Mouse (Mus musculus) liver, embryonic 11.5 days (tissue): ENCODE data around the gene Pafah1b3. TPM values are rescaled to one million over a fixed set of nuclear protein-coding genes. Genes with fewer than 3 reads are reported as not detected.

Experiments used
- ATAC-seq: fragments of 200-750 bp; cut with Nextera tagmentation; replicated peaks from 2 replicates; pipeline ENCODE4 v1.8.0; 2017; ENCODE audit warnings: moderate number of reproducible peaks, mild to moderate bottlenecking, moderate TSS enrichment, moderate library complexity; ENCODE audit not compliant: low FRiP score
- DNase-seq: peaks from one replicate; pipeline ENCODE4 v3.0.0-alpha.2; 2017; ENCODE audit warnings: low spot score
- H3K27ac ChIP-seq: fragments of 300-500 bp; sonication (generic); 2 replicates; pipeline ENCODE4 v1.5.1; 2014; ENCODE audit warnings: mild to moderate bottlenecking, low read depth, low read length, control low read depth
- H3K27me3 ChIP-seq: fragments of 300-500 bp; sonication (generic); replicated peaks from 2 replicates; pipeline ENCODE4 v1.6.1; 2014; ENCODE audit warnings: low read length, mixed read lengths; ENCODE audit not compliant: control insufficient read depth, insufficient read depth
- H3K36me3 ChIP-seq: fragments of 300-500 bp; sonication (generic); 2 replicates; pipeline ENCODE4 v1.6.1; 2014; ENCODE audit warnings: mild to moderate bottlenecking, low read length, moderate library complexity, mixed read lengths; ENCODE audit not compliant: control insufficient read depth, insufficient read depth
- H3K4me1 ChIP-seq: fragments of 300-500 bp; sonication (generic); replicated peaks from 2 replicates; pipeline ENCODE4 v1.6.1; 2014; ENCODE audit warnings: low read length, mixed read lengths; ENCODE audit not compliant: control insufficient read depth, insufficient read depth
- H3K4me2 ChIP-seq: fragments of 300-500 bp; sonication (generic); 2 replicates; pipeline ENCODE4 v1.6.1; 2014; ENCODE audit warnings: mild to moderate bottlenecking, control low read depth, moderate library complexity
- H3K4me3 ChIP-seq: fragments of 300-500 bp; sonication (generic); 2 replicates; pipeline ENCODE4 v1.5.1; 2014; ENCODE audit warnings: low read depth, low read length, control low read depth
- H3K9ac ChIP-seq: fragments of 300-500 bp; sonication (generic); 2 replicates; pipeline ENCODE4 v1.6.1; 2014; ENCODE audit warnings: low read depth, low read length, control low read depth
- H3K9me3 ChIP-seq: fragments of 300-500 bp; sonication (generic); 2 replicates; pipeline ENCODE4 v1.6.1; 2016; ENCODE audit warnings: low read length, inconsistent platforms, mixed read lengths; ENCODE audit not compliant: control insufficient read depth
- WGBS: fragments of 180-500 bp; shearing (Covaris S2); extraction: QIAGEN DNeasy Blood & Tissue Kit; methylation state at CpG from one replicate; pipeline ENCODE4 v1.1.7; 2014; 5-methylcytosine and 5-hydroxymethylcytosine counted together
- polyA plus RNA-seq: library from polyadenylated mRNA; unstranded; fragments of >200 nt; fragmentation: Nextera tagmentation; extraction: Ambion mirVana; gene quantifications from 2 replicates; pipeline ENCODE4 v1.2.1, GENCODE M21; 2014

The Pafah1b3 gene
- polyA plus RNA-seq, 1 experiment from 2014 or later = 106 TPM

DNA sequence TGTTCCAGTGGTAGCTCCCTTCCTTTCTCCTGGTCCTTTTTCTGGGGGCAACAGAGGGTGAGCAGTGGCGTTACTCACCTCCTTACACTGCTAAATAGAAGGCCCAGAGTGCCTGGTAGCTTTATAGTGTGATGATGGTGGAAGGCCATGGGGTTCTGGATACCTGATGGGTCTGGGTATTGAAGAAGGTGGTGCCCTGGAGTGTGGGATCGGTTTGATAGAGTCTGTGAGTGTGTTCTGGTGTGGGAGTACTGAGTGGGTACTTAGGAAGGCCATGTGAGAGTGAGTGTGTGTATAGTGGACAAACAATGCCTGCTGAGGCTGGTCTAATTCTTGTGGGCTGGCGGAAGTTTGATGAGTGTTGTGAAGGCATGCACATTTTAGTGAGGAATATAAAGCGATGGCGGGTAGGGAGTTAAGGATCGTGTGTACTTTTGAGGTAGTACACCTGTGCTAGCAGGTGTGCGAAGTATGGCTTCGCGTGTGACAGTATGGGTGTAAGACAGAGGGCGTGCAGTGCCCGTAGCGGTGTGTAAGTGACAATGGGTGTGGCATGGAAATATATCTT lies 16.5 kb downstream of the Pafah1b3 start:
- Histone ChIP-seq H3K27ac (peak overlapping the region; percentile 95), H3K9ac (peak overlapping the region; percentile 72), H3K4me2 (peak overlapping the region; percentile 87), H3K9me3 (no peaks in the 10 kb centered on the region), H3K4me3 (peak overlapping the region; percentile 62), H3K27me3 (no peaks in the 10 kb centered on the region), H3K4me1 (peaks cover 52% of the 10 kb centered on the region), H3K36me3 (peaks cover 17% of the 10 kb centered on the region)
- WGBS = 23% methylated on average over 12 of the region's 12 CpGs
- no peak for DNase-seq
- ATAC-seq = peak; percentile 25

DNA sequence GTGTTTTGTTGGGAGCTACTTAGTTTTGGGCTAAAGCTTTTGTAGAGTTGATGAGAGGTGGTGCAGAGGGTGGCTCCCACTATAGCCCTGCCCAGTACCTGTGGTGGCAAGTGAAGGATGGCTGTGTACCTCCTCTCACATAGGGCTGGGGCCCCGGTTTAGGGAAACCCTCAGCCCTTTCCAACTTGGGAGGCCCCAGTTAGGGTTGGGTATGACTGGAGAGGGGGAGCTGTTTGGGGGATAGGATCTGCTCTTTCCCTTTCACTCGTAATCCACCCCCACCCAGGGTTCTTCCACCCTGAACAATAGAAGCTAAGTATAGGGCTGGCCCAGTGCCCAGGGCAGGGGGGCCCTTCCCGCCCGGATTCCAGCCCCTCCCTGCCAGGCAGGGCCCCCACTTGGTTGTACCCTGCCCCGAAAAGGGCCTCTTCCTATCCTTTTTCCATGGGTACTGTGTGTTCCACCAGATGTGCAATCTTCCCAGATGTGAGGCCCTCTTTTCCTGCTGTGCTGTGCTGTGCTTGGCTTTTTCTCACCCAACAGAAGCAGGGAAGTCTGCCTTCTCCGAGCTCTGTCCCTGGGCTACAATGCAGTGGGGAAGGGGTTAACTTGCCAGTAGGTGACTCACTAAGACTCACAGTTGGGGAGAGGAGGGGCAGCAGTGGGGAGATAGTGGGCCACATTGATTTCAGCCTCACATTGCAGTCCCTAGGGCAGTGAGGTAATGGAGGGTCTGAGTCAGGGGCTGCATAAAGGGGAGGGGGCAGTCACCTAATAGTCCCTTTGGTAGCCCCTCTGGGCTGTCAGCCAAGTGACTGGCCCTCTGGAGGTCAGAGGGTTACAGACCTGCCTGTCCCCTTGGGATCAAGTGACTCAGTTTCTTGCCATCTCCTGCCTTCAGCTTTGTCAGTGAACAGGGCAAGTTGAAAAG lies 17.7 kb downstream of the Pafah1b3 start:
- 6% methylated on average over 6 of the region's 6 CpGs for WGBS
- Histone ChIP-seq H3K27ac (peak overlapping the region; percentile 95), H3K9ac (peak overlapping the region; percentile 72), H3K9me3 (no peaks in the 10 kb centered on the region), H3K27me3 (no peaks in the 10 kb centered on the region), H3K4me3 (peak overlapping the region; percentile 62), H3K36me3 (peaks cover 8% of the 10 kb centered on the region), H3K4me1 (peaks cover 62% of the 10 kb centered on the region), H3K4me2 (peak overlapping the region; percentile 87)
- no peak; the same call in 1 of the 2 replicates for ATAC-seq
- DNase-seq = no peak

DNA sequence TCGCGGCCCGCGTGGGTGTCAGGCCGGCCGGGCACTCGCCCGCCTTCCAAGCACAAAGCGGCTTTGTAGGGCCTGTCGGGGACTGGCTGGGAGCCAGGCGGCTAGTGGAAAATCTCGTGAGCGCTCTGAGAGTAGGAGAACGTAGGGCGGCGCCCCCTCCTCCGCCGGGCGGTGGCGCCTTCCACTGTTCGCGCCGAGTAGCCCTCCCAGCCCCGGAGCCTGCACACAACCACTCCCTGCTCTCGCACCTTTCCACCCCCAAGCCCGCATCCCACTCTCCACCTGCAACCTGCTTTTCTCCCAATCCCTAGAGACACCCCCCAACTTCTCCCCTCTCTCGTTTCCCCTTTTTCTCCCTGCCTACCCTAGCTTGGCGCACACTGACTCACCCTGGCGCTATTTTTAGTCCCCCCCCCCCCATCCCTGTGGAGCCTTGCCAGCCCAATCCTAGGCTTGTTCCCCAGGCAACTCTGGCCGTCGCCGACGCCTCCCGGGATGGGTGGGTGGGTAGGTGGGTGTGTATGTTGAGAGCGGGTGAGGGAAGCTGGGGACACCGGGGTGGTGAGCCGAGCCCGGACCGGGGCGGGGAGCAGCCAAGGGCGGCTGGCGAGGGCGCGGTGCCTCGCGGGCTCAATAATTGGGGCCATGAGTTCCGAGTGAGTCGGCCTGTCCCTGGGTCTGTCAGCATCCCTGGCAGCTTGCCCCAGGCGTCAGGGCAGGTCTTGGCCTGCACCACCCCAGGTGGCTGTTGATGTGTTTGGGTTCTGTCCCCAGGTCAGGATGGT lies 18.5 kb downstream of the Pafah1b3 start:
- Histone ChIP-seq H3K27me3 (no peaks in the 10 kb centered on the region), H3K36me3 (peaks cover 3% of the 10 kb centered on the region; the same call in 1 of the 2 replicates), H3K4me3 (peak overlapping the region; percentile 62), H3K4me2 (peak overlapping the region; percentile 87), H3K9ac (peak overlapping the region; percentile 72), H3K9me3 (no peaks in the 10 kb centered on the region), H3K27ac (peak overlapping the region; percentile 95), H3K4me1 (peaks cover 67% of the 10 kb centered on the region)
- DNase-seq (peak; percentile 88), ATAC-seq (peak; percentile 53)
- WGBS = under 1% methylated on average over 46 of the region's 49 CpGs

DNA sequence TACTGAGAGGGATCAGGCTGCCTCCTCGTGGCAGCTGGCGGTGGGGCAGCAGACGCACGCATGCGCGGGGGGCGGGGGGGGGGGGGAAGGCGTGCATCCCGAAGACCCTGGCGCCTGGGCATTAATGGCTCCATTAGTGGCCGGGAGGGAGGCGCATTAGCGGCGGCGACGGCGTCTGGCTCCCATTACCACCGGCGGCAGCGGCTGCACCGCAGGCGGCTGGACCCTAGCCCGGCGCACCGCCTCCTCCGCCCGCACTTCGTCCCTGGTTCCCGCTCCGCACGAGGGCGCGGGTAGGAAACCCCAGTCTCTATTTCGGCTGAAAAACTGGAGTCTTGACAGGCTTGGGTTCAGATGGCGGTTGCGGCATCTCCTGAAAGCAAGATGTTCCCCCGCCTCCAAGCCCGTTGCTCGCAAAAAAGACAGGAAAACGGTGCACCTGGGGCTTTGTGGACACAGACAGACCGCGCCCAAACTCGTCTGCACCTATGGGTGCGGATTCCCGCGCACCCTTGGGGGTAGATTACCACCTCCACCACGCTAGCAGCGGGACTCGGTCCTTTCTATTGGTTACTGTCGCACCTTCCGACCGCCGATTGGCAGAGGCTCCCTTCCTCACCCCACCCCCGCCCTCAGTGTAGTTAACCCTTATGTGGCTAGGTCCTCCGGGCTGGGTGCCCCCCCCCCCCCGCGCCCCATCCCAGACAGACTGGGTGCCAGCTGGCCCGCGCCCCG lies 19.3 kb downstream of the Pafah1b3 start:
- peak overlapping the region; percentile 87 for H3K4me2 ChIP-seq
- no peaks in the 10 kb centered on the region for H3K9me3 ChIP-seq
- peaks cover 65% of the 10 kb centered on the region for H3K4me1 ChIP-seq
- peaks cover 3% of the 10 kb centered on the region; the same call in 1 of the 2 replicates for H3K36me3 ChIP-seq
- H3K9ac ChIP-seq = peak overlapping the region; percentile 72
- peak overlapping the region; percentile 62 for H3K4me3 ChIP-seq
- H3K27ac ChIP-seq = peak overlapping the region; percentile 95
- ATAC-seq = peak; percentile 69
- DNase-seq = peak; percentile 88
- WGBS = under 1% methylated on average over 55 of the region's 60 CpGs
- H3K27me3 ChIP-seq = no peaks in the 10 kb centered on the region

DNA sequence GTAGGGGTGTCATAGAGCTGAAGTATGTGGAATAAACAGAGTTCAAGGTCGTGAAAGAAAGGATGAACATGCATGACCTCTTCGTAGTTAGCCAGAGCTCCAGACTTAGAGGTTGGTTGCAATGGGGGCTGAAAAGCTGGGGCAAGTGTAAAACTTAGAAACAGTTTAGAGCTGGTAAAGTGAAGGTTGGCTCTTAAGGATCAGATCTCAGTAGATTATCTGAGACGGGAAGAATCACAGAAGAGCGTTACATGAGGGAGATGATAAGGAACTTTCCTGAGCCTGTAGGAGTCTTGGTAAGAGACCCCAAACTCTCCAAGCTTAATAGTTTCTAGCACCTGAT lies 19.8 kb downstream of the Pafah1b3 start:
- Histone ChIP-seq H3K4me1 (peaks cover 65% of the 10 kb centered on the region), H3K27ac (peak overlapping the region; percentile 95), H3K4me2 (peak overlapping the region; percentile 87), H3K9me3 (no peaks in the 10 kb centered on the region), H3K4me3 (peak overlapping the region; percentile 62), H3K36me3 (peaks cover 3% of the 10 kb centered on the region; the same call in 1 of the 2 replicates), H3K27me3 (no peaks in the 10 kb centered on the region), H3K9ac (peak overlapping the region; percentile 72)
- WGBS = 11% methylated on average over 4 of the region's 4 CpGs
- DNase-seq = no peak
- no peak for ATAC-seq

DNA sequence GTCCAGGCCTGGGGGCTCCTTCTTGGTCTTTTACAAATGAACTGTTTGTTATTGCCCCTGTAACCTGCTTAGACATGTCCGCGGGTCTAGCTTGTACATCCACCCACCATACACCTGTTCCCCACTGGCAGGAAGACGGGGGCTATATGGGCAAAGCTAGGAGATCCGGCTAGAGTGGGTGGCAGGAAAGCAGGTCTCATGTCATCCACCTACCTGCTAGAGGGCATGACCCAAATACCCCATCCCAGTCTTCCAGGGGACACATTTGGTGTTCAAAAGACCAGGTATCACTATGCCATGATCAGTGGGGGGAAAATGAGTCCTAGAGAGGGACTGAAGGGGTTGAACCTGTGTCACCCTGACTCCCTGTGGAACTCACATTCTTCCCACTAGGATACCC lies 20.4 kb downstream of the Pafah1b3 start:
- H3K4me1 ChIP-seq = peaks cover 66% of the 10 kb centered on the region
- peak overlapping the region; percentile 62 for H3K4me3 ChIP-seq
- 97% methylated on average over 4 of the region's 4 CpGs for WGBS
- no peaks in the 10 kb centered on the region for H3K27me3 ChIP-seq
- no peaks in the 10 kb centered on the region for H3K9me3 ChIP-seq
- H3K27ac ChIP-seq = peak overlapping the region; percentile 95; the same call in 1 of the 2 replicates
- no peak for ATAC-seq
- peaks cover 5% of the 10 kb centered on the region; the same call in 1 of the 2 replicates for H3K36me3 ChIP-seq
- peak overlapping the region; percentile 87 for H3K4me2 ChIP-seq
- no peak for DNase-seq
- peak overlapping the region; percentile 72 for H3K9ac ChIP-seq

DNA sequence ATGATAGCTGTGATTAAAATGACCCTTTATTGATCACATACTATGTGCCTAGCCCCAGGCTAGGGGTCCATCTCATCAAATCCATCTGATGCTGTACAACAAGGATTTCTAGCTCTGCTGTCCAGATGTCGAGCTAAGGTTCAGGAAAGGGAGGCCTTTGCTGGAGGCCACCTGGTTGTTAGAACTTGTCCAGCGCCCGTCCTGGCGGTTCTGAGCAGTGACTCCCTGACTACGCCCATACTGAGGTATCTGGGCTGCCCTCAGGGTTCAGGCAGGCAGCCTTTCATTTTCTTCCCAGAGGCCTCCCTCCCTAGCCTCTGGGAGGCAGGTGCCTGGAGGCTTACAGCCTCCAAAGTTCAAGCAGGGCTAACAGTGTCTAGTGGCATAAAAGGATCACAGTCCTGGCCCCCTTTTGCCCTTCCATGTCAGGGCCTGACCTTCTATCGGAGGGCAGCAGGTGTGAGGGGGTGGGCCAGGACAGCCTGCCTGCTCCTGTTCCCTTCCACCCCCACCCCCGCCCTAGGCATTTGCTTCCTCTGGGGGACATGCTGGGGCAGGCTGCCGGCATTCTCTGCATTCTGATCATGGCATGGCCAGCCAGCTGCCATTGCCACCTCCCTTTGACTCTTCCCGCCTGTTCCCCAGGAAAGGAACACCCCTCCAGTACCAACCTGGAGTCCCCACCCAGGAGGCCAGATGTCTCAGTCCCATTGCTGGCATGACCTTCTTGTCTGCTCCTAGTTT lies 22.1 kb downstream of the Pafah1b3 start:
- Histone ChIP-seq H3K27me3 (no peaks in the 10 kb centered on the region), H3K4me2 (peak overlapping the region; percentile 16), H3K27ac (peak overlapping the region; percentile 29; the same call in 1 of the 2 replicates), H3K4me1 (peaks cover 57% of the 10 kb centered on the region), H3K36me3 (peaks cover 18% of the 10 kb centered on the region; the same call in 1 of the 2 replicates), H3K4me3 (no peak overlapping the region; the same call in 1 of the 2 replicates), H3K9me3 (no peaks in the 10 kb centered on the region), H3K9ac (peak overlapping the region; percentile 45)
- 65% methylated on average over 9 of the region's 9 CpGs for WGBS
- DNase-seq (no peak), ATAC-seq (no peak)
